Mouse (Mus musculus): ENCODE measurements around the gene Shkbp1.

The Shkbp1 gene

GRCm38 (mm10) chr7:27308821-27309549 is 46.8 kb downstream of the Shkbp1 start:
- no peak for DNase-seq

GRCm38 (mm10) chr7:27307551-27307950 is 48.3 kb downstream of the Shkbp1 start:
- DNase-seq: no peak

- peak in 1 of 2 experiments; percentile 37 for DNase-seq
Observed at GRCm38 (mm10) chr7:27306161-27307160, 49.4 kb downstream of the Shkbp1 start.

- no peak for DNase-seq
Observed at GRCm38 (mm10) chr7:27305091-27305730, 50.6 kb downstream of the Shkbp1 start.

- DNase-seq: peak; percentile 75 to 77
Observed at GRCm38 (mm10) chr7:27302172-27302571, 53.6 kb downstream of the Shkbp1 start.

- no peak for DNase-seq
Observed at GRCm38 (mm10) chr7:27300801-27301200, 55.0 kb downstream of the Shkbp1 start.

GRCm38 (mm10) chr7:27300351-27300750 is 55.5 kb downstream of the Shkbp1 start:
- DNase-seq: no peak

GRCm38 (mm10) chr7:27298816-27299215 is 57.0 kb downstream of the Shkbp1 start:
- no peak for DNase-seq

GRCm38 (mm10) chr7:27298033-27298610 is 57.7 kb downstream of the Shkbp1 start:
- DNase-seq: no peak

GRCm38 (mm10) chr7:27296518-27296917 is 59.3 kb downstream of the Shkbp1 start:
- DNase-seq: no peak

GRCm38 (mm10) chr7:27295956-27296355 is 59.9 kb downstream of the Shkbp1 start:
- no peak for DNase-seq
